Mouse (Mus musculus) limb, embryonic 12.5 days (tissue): Measurements from ENCODE around the gene Ctnnbip1. TPM values are rescaled to one million over a fixed set of nuclear protein-coding genes. Genes with fewer than 3 reads are reported as not detected.

Source experiments
- ATAC-seq: fragments of 200-750 bp; cut with Nextera tagmentation; 2 replicates; pipeline ENCODE4 v1.8.0; 2017; ENCODE audit warnings: low read depth, moderate TSS enrichment; ENCODE audit not compliant: insufficient number of reproducible peaks, insufficient read depth, low FRiP score, low TSS enrichment
- H3K27ac ChIP-seq: fragments of 300-500 bp; sonication (generic); 2 replicates; pipeline ENCODE4 v1.5.1; 2016; ENCODE audit warnings: mild to moderate bottlenecking, moderate library complexity
- H3K27me3 ChIP-seq: fragments of 300-500 bp; sonication (generic); 2 replicates; pipeline ENCODE4 v1.6.1; 2016; ENCODE audit warnings: mild to moderate bottlenecking, moderate library complexity
- H3K36me3 ChIP-seq: fragments of 300-500 bp; sonication (generic); 2 replicates; pipeline ENCODE4 v1.6.1; 2016; ENCODE audit warnings: mild to moderate bottlenecking, moderate library complexity
- H3K4me1 ChIP-seq: fragments of 300-500 bp; sonication (generic); replicated peaks from 2 replicates; pipeline ENCODE4 v1.6.1; 2016
- H3K4me2 ChIP-seq: fragments of 300-500 bp; sonication (generic); 2 replicates; pipeline ENCODE4 v1.6.1; 2016; ENCODE audit warnings: mild to moderate bottlenecking, moderate library complexity
- H3K4me3 ChIP-seq: fragments of 300-500 bp; sonication (generic); replicated peaks from 2 replicates; pipeline ENCODE4 v1.5.1; 2016; ENCODE audit warnings: mild to moderate bottlenecking
- H3K9ac ChIP-seq: fragments of 300-500 bp; sonication (generic); replicated peaks from 2 replicates; pipeline ENCODE4 v1.6.1; 2016; ENCODE audit warnings: mild to moderate bottlenecking, moderate library complexity
- H3K9me3 ChIP-seq: fragments of 300-500 bp; sonication (generic); 2 replicates; pipeline ENCODE4 v1.6.1; 2016; ENCODE audit warnings: mild to moderate bottlenecking, moderate library complexity
- WGBS: fragments of 180-500 bp; shearing (Covaris S2); methylation state at CpG from one replicate; pipeline ENCODE4 v1.1.7; 2016; 5-methylcytosine and 5-hydroxymethylcytosine counted together
- polyA plus RNA-seq: library from polyadenylated mRNA; unstranded; fragments of >200 nt; fragmentation: Nextera tagmentation; extraction: Ambion mirVana; gene quantifications from 2 replicates; pipeline ENCODE4 v1.2.1, GENCODE M21; 2016

Ctnnbip1 gene
- polyA plus RNA-seq: 92.3 and 94.8 TPM in 2 replicates

GRCm38 (mm10) chr4:149517868-149518340 is at the start of gene Ctnnbip1:
TSS of gene Ctnnbip1 (plus strand) at chr4:149518236.
- peak; percentile 98 for ATAC-seq
- under 1% methylated on average over 44 of the region's 46 CpGs for WGBS

GRCm38 (mm10) chr4:149469557-149469956 is 48.5 kb upstream of the Ctnnbip1 start:
- Histone ChIP-seq H3K4me1 (no peaks in the 10 kb centered on the region), H3K9me3 (no peaks in the 10 kb centered on the region), H3K4me3 (no peak overlapping the region), H3K4me2 (no peak overlapping the region), H3K27ac (no peak overlapping the region), H3K27me3 (no peaks in the 10 kb centered on the region), H3K9ac (no peak overlapping the region), H3K36me3 (peaks cover 64% of the 10 kb centered on the region)
- WGBS: 93% methylated on average over 3 of the region's 3 CpGs
- ATAC-seq: no peak

More at GRCm38 (mm10) chr4:149517868-149518340, at the start of gene Ctnnbip1:
- Histone ChIP-seq H3K9me3 (no peaks in the 10 kb centered on the region), H3K27me3 (no peaks in the 10 kb centered on the region), H3K36me3 (no peaks in the 10 kb centered on the region), H3K4me3 (peak within 1 kb of the TSS; percentile 93), H3K4me2 (peak within 1 kb of the TSS; percentile 88), H3K27ac (peak within 1 kb of the TSS; percentile 69), H3K9ac (peak within 1 kb of the TSS; percentile 94), H3K4me1 (peaks cover 22% of the 10 kb centered on the region)

DNA sequence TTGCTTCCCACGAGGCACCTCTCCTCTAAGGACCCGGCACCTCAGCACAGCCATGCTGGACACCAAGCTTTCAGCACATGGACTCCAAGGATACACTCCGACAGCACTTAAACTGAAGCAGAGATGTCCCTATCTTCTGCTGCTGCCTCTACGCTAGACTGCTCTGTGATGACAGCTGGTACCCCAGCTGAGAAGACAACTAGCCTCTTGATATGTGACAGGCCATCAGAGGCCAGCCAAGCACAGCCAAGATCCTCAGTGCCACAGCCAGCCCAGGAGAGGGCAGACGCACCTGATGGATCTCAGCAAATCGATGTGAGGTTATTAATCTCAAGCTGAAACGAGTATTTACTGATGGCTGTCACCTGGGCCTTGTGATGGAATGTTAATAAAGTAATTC is 42.9 kb upstream of the Ctnnbip1 start:
- no peak for ATAC-seq
- Histone ChIP-seq H3K27ac (no peak overlapping the region), H3K36me3 (peaks cover 40% of the 10 kb centered on the region), H3K4me1 (no peaks in the 10 kb centered on the region), H3K9ac (no peak overlapping the region), H3K4me2 (no peak overlapping the region), H3K9me3 (no peaks in the 10 kb centered on the region), H3K4me3 (no peak overlapping the region), H3K27me3 (no peaks in the 10 kb centered on the region)
- 83% methylated on average over 7 of the region's 7 CpGs for WGBS

DNA sequence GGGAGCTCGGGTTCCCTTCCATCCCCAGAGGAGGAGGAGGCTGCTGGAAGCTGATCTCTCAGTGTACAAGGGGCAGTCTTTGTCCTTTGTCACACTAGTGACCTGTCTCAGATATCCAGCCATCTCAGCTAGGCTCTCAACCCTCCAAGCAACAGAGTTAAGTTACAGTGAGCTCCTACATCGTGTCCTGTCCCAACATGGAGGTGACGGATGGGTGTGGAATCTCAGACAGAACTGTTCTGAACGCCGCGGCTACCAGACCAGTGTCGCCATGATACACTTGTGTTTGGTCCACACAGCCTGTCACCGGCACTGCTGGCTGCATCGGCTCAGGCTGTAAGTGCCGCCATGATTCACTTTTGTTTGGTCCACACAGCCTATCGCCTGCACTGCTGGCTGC is 41.0 kb upstream of the Ctnnbip1 start, which contains the start of gene Tmem274:
Gene Tmem274, plus strand, starts transcription at position 301 of the 400 bp plus-strand sequence.
- ATAC-seq: no peak
- Histone ChIP-seq H3K9ac (no peak within 1 kb of the TSS), H3K27me3 (no peaks in the 10 kb centered on the region), H3K4me2 (no peak within 1 kb of the TSS), H3K4me1 (no peaks in the 10 kb centered on the region), H3K4me3 (no peak within 1 kb of the TSS), H3K36me3 (peaks cover 27% of the 10 kb centered on the region), H3K9me3 (no peaks in the 10 kb centered on the region), H3K27ac (no peak within 1 kb of the TSS)
- WGBS: 86% methylated on average over 11 of the region's 11 CpGs

- peak overlapping the region; percentile 84 for H3K4me3 ChIP-seq
- H3K9ac ChIP-seq: peak overlapping the region; percentile 85
- ATAC-seq: no peak
- no peaks in the 10 kb centered on the region for H3K27me3 ChIP-seq
- 50% methylated on average over 3 of the region's 3 CpGs for whole genome bisulfite sequencing
- peak overlapping the region; percentile 87 for H3K27ac ChIP-seq
- H3K4me1 ChIP-seq: peaks cover 22% of the 10 kb centered on the region
- H3K9me3 ChIP-seq: no peaks in the 10 kb centered on the region
- peak overlapping the region; percentile 79 for H3K4me2 ChIP-seq
- H3K36me3 ChIP-seq: peaks cover 29% of the 10 kb centered on the region
Observed at GRCm38 (mm10) chr4:149484566-149484965, 33.5 kb upstream of the Ctnnbip1 start.

- no peaks in the 10 kb centered on the region for H3K27me3 ChIP-seq
- ATAC-seq: peak; percentile 95
- peak within 1 kb of the TSS; percentile 85 for H3K9ac ChIP-seq
- H3K4me3 ChIP-seq: peak within 1 kb of the TSS; percentile 84
- peak within 1 kb of the TSS; percentile 87 for H3K27ac ChIP-seq
- WGBS: under 1% methylated on average over 60 of the region's 60 CpGs
- peaks cover 22% of the 10 kb centered on the region for H3K4me1 ChIP-seq
- H3K4me2 ChIP-seq: peak within 1 kb of the TSS; percentile 79
- no peaks in the 10 kb centered on the region for H3K9me3 ChIP-seq
- peaks cover 36% of the 10 kb centered on the region for H3K36me3 ChIP-seq
Observed at GRCm38 (mm10) chr4:149485053-149485824, 32.8 kb upstream of the Ctnnbip1 start, which contains the start of the genes Nmnat1 and Lzic. TSS of gene Nmnat1 (minus strand) at chr4:149485202. TSS of gene Lzic (plus strand) at chr4:149485229.

GRCm38 (mm10) chr4:149485825-149486206 is 32.2 kb upstream of the Ctnnbip1 start:
- peaks cover 40% of the 10 kb centered on the region for H3K36me3 ChIP-seq
- H3K9me3 ChIP-seq: no peaks in the 10 kb centered on the region
- H3K27me3 ChIP-seq: no peaks in the 10 kb centered on the region
- H3K9ac ChIP-seq: peak overlapping the region; percentile 85
- WGBS: under 1% methylated on average over 10 of the region's 10 CpGs
- peak overlapping the region; percentile 87 for H3K27ac ChIP-seq
- peak overlapping the region; percentile 79 for H3K4me2 ChIP-seq
- peaks cover 22% of the 10 kb centered on the region for H3K4me1 ChIP-seq
- ATAC-seq: no peak
- H3K4me3 ChIP-seq: peak overlapping the region; percentile 84

GRCm38 (mm10) chr4:149487729-149488128 is 30.3 kb upstream of the Ctnnbip1 start:
- no peak for ATAC-seq
- Histone ChIP-seq H3K4me2 (0 out of 2 replicates have a peak overlapping the region, but pooled peaks have one; percentile 8), H3K9me3 (0 out of 2 replicates have a peak, but pooled peaks cover 4% of the 10 kb centered on the region), H3K36me3 (peaks cover 59% of the 10 kb centered on the region), H3K9ac (no peak overlapping the region), H3K27ac (no peak overlapping the region), H3K27me3 (no peaks in the 10 kb centered on the region), H3K4me3 (no peak overlapping the region), H3K4me1 (peaks cover 22% of the 10 kb centered on the region)
- WGBS: 91% methylated on average over 12 of the region's 12 CpGs

GRCm38 (mm10) chr4:149489415-149490240 is 28.4 kb upstream of the Ctnnbip1 start:
- peaks cover 14% of the 10 kb centered on the region for H3K4me1 ChIP-seq
- no peak overlapping the region for H3K4me3 ChIP-seq
- no peak overlapping the region for H3K4me2 ChIP-seq
- no peak overlapping the region for H3K9ac ChIP-seq
- no peak for ATAC-seq
- peaks cover 77% of the 10 kb centered on the region for H3K36me3 ChIP-seq
- WGBS: 95% methylated on average over 14 of the region's 14 CpGs
- H3K27ac ChIP-seq: no peak overlapping the region
- no peaks in the 10 kb centered on the region for H3K27me3 ChIP-seq
- H3K9me3 ChIP-seq: 0 out of 2 replicates have a peak, but pooled peaks cover 4% of the 10 kb centered on the region

GRCm38 (mm10) chr4:149491151-149491550 is 26.9 kb upstream of the Ctnnbip1 start:
- Histone ChIP-seq H3K9ac (no peak overlapping the region), H3K4me1 (peaks cover 12% of the 10 kb centered on the region), H3K36me3 (peaks cover 90% of the 10 kb centered on the region), H3K27ac (no peak overlapping the region), H3K9me3 (0 out of 2 replicates have a peak, but pooled peaks cover 4% of the 10 kb centered on the region), H3K27me3 (no peaks in the 10 kb centered on the region), H3K4me3 (no peak overlapping the region), H3K4me2 (no peak overlapping the region)
- 98% methylated on average over 3 of the region's 3 CpGs for WGBS
- no peak for ATAC-seq

DNA sequence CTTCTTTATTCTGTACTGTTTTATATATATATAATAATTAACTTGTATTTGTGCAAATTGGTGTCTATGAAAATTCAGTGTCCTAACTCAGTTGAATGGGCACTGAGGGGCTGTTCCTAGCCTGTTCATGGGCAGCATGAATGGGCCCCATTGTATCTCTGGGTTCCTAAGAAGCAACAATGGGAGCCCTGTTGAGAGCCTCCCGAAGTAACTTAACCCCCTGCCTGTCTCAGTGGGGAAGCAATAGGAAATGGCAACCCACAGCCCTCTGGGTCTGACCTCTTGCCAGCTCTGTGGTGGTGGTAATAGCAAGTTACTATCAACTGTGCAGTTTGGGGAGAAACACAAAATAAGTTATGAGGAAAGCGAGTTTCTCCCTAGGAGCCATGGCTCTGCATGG is 21.4 kb upstream of the Ctnnbip1 start:
- Histone ChIP-seq H3K9me3 (no peaks in the 10 kb centered on the region), H3K27ac (peak overlapping the region; percentile 74), H3K4me1 (no peaks in the 10 kb centered on the region), H3K4me2 (no peak overlapping the region), H3K9ac (no peak overlapping the region), H3K4me3 (no peak overlapping the region), H3K36me3 (peaks cover 88% of the 10 kb centered on the region), H3K27me3 (no peaks in the 10 kb centered on the region)
- WGBS: 34% methylated on average over 2 of the region's 2 CpGs
- ATAC-seq: no peak
